Mouse (Mus musculus): ENCODE results near the gene A030003K21Rik.

The A030003K21Rik gene

GRCm38 (mm10) chr1:82913025-82913424 lies 30.2 kb downstream of the A030003K21Rik start, which contains the start of gene A030005L19Rik:
Gene A030005L19Rik, plus strand, starts transcription at chr1:82913325.
- DNase-seq (ENCODE audit: low read depth, low spot score) = no peak

- no peak for DNase-seq (ENCODE audit: low read depth, low spot score)
Observed at GRCm38 (mm10) chr1:82905886-82906285, 37.3 kb downstream of the A030003K21Rik start.

- DNase-seq (ENCODE audit: low read depth, low spot score) = no peak
Observed at GRCm38 (mm10) chr1:82901201-82901600, 42.0 kb downstream of the A030003K21Rik start.

GRCm38 (mm10) chr1:82900567-82900966 lies 42.6 kb downstream of the A030003K21Rik start:
- DNase-seq (ENCODE audit: low read depth, low spot score) = no peak

- DNase-seq (ENCODE audit: low read depth, low spot score) = no peak
Observed at GRCm38 (mm10) chr1:82893269-82893668, 49.9 kb downstream of the A030003K21Rik start.

Measured in skeletal muscle tissue, adult 2 months (tissue).